16 mouse cellular contexts compared by ENCODE assay signal in the genomic region with DNA sequence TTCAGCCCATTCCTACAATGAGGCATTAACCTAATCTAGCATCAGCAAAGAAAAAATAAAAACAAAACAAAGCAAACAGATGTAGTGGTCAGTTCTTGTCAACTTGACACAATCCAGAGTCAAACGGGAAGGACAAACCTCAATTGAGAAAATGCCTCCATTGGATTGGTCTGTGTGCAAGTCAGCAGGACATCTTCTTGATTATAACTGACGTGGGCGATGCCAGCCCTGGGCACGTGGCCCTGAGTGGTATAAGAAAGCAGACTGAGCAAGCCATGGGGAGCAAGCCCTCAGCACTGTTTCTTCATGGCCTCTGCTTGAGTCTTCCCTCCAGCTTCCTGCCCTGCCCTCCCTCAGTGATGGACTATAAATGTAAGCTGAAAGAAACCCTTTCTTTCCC. TPM values are rescaled to one million over a fixed set of nuclear protein-coding genes. Genes with fewer than 3 reads are reported as not detected.
DNase-seq lines count a peak whose midpoint lies in the region; ATAC-seq lines count a peak whose summit lies in the region.
"Had no signal": no experiment of that assay in that cellular context is flagged by ENCODE, and none has a peak within 500 bp of the region (broad histone marks: within the 10 kb centered on the region; RNA-seq: fewer than 3 reads in every experiment).

No protein-coding gene starts in this region.

- H3K9ac ChIP-seq in forebrain, embryonic 12.5 days, result no peak overlapping the region
- no peak overlapping the region for H3K9ac ChIP-seq in forebrain, embryonic 15.5 days (replicated peaks)
- H3K9ac ChIP-seq in limb, embryonic 12.5 days (replicated peaks), result no peak overlapping the region
- H3K9ac ChIP-seq in limb, embryonic 13.5 days, result no peak overlapping the region
- H3K9ac ChIP-seq: embryonic facial prominence, embryonic 15.5 days; liver, embryonic 14.5 days; midbrain, embryonic 13.5 days had no signal

- H3K27me3 ChIP-seq in forebrain, embryonic 12.5 days, result peaks cover 5% of the 10 kb centered on the region; the same call in 1 of the 2 replicates
- no peaks in the 10 kb centered on the region for H3K27me3 ChIP-seq in forebrain, embryonic 15.5 days
- peaks cover 5% of the 10 kb centered on the region; the same call in 1 of the 2 replicates for H3K27me3 ChIP-seq in limb, embryonic 12.5 days
- peaks cover 16% of the 10 kb centered on the region; the same call in 1 of the 2 replicates for H3K27me3 ChIP-seq in limb, embryonic 10.5 days (ENCODE audit: low read depth, poor library complexity, severe bottlenecking)
- 0 out of 2 replicates have a peak, but pooled peaks cover 12% of the 10 kb centered on the region for H3K27me3 ChIP-seq in limb, embryonic 13.5 days

- ATAC-seq in forebrain, embryonic 12.5 days (ENCODE audit: low FRiP score), result no peak
- no peak for ATAC-seq in forebrain, embryonic 15.5 days (replicated peaks)
- no peak for ATAC-seq in limb, embryonic 12.5 days (ENCODE audit: insufficient number of reproducible peaks, insufficient read depth, low FRiP score, low TSS enrichment, low read depth)
- no peak for ATAC-seq in limb, embryonic 13.5 days (ENCODE audit: low FRiP score, low read depth)

- DNase-seq in limb, embryonic 10.5 days (ENCODE audit: low spot score), result no peak
- DNase-seq in ZHBTc4 (ENCODE audit: low read depth, low spot score), result peak; percentile 13
- no peak for DNase-seq in layer of hippocampus, postnatal 14 days (ENCODE audit: low spot score in 2 of 2)
- no peak for DNase-seq in cerebellum, adult 8-10 months

- no peak overlapping the region for H3K27ac ChIP-seq in forebrain, embryonic 12.5 days
- H3K27ac ChIP-seq in forebrain, embryonic 15.5 days (replicated peaks), result no peak overlapping the region
- no peak overlapping the region for H3K27ac ChIP-seq in limb, embryonic 12.5 days
- no peak overlapping the region for H3K27ac ChIP-seq in limb, embryonic 10.5 days
- H3K27ac ChIP-seq in limb, embryonic 13.5 days, result no peak overlapping the region
- H3K27ac ChIP-seq: embryonic facial prominence, embryonic 15.5 days; liver, embryonic 14.5 days; midbrain, embryonic 13.5 days had no signal

- WGBS in forebrain, embryonic 12.5 days, result 37% methylated on average over 4 of the region's 4 CpGs
- 39% methylated on average over 4 of the region's 4 CpGs for WGBS in forebrain, embryonic 15.5 days
- WGBS in limb, embryonic 12.5 days, result 51% methylated on average over 4 of the region's 4 CpGs
- WGBS in limb, embryonic 10.5 days, result 61% methylated on average over 4 of the region's 4 CpGs
- 52% methylated on average over 4 of the region's 4 CpGs for WGBS in limb, embryonic 13.5 days

- H3K4me3 ChIP-seq in forebrain, embryonic 12.5 days (replicated peaks), result no peak overlapping the region
- H3K4me3 ChIP-seq in forebrain, embryonic 15.5 days, result no peak overlapping the region
- no peak overlapping the region for H3K4me3 ChIP-seq in limb, embryonic 12.5 days (replicated peaks)
- H3K4me3 ChIP-seq in limb, embryonic 10.5 days, result no peak overlapping the region
- H3K4me3 ChIP-seq in limb, embryonic 13.5 days, result no peak overlapping the region
- H3K4me3 ChIP-seq: midbrain, embryonic 13.5 days had no signal

- no peaks in the 10 kb centered on the region for H3K9me3 ChIP-seq in forebrain, embryonic 12.5 days
- H3K9me3 ChIP-seq in forebrain, embryonic 15.5 days, result no peaks in the 10 kb centered on the region
- H3K9me3 ChIP-seq in limb, embryonic 12.5 days, result no peaks in the 10 kb centered on the region
- H3K9me3 ChIP-seq in limb, embryonic 10.5 days (replicated peaks), result no peaks in the 10 kb centered on the region
- H3K9me3 ChIP-seq in limb, embryonic 13.5 days, result no peaks in the 10 kb centered on the region
- H3K9me3 ChIP-seq: embryonic facial prominence, embryonic 15.5 days; midbrain, embryonic 13.5 days had no signal

- H3K4me1 ChIP-seq in forebrain, embryonic 12.5 days, result 0 out of 2 replicates have a peak, but pooled peaks cover 5% of the 10 kb centered on the region
- H3K4me1 ChIP-seq in forebrain, embryonic 15.5 days, result no peaks in the 10 kb centered on the region; the same call in 1 of the 2 replicates
- peaks cover 12% of the 10 kb centered on the region; the same call in 1 of the 2 replicates for H3K4me1 ChIP-seq in limb, embryonic 12.5 days (replicated peaks)
- peaks cover 11% of the 10 kb centered on the region; the same call in 1 of the 2 replicates for H3K4me1 ChIP-seq in limb, embryonic 10.5 days
- H3K4me1 ChIP-seq in limb, embryonic 13.5 days, result peaks cover 6% of the 10 kb centered on the region

- H3K36me3 ChIP-seq in forebrain, embryonic 12.5 days (replicated peaks), result no peaks in the 10 kb centered on the region
- no peaks in the 10 kb centered on the region for H3K36me3 ChIP-seq in forebrain, embryonic 15.5 days
- H3K36me3 ChIP-seq in limb, embryonic 12.5 days, result no peaks in the 10 kb centered on the region
- H3K36me3 ChIP-seq in limb, embryonic 10.5 days, result no peaks in the 10 kb centered on the region
- no peaks in the 10 kb centered on the region for H3K36me3 ChIP-seq in limb, embryonic 13.5 days
- H3K36me3 ChIP-seq: embryonic facial prominence, embryonic 15.5 days; midbrain, embryonic 13.5 days had no signal

- peak overlapping the region; percentile 13; the same call in 1 of the 2 replicates for H3K4me2 ChIP-seq in forebrain, embryonic 12.5 days
- H3K4me2 ChIP-seq in forebrain, embryonic 15.5 days (replicated peaks), result no peak overlapping the region
- peak overlapping the region; percentile 43; the same call in 1 of the 2 replicates for H3K4me2 ChIP-seq in limb, embryonic 12.5 days
- peak overlapping the region; percentile 19; the same call in 1 of the 2 replicates for H3K4me2 ChIP-seq in limb, embryonic 13.5 days (replicated peaks)

RNA-seq across cellular contexts. Expression of gene Txnip, which starts 10.9 kb away (rescaled TPM):
- 40.4 and 40.8 TPM in 2 replicates for polyA plus RNA-seq in forebrain, embryonic 12.5 days (2016; fragmentation: Nextera tagmentation; extraction: Ambion mirVana)
- polyA plus RNA-seq in forebrain, embryonic 15.5 days (2015; fragmentation: Nextera tagmentation; extraction: Ambion mirVana), result 68.4 and 69.3 TPM in 2 replicates
- 68.2 and 70.9 TPM in 2 replicates for polyA plus RNA-seq in limb, embryonic 12.5 days (2016; fragmentation: Nextera tagmentation; extraction: Ambion mirVana)
- 28.5 and 43.4 TPM in 2 replicates for polyA plus RNA-seq in limb, embryonic 10.5 days (2016; fragmentation: Nextera tagmentation; extraction: Ambion mirVana)
- 103 and 105 TPM in 2 replicates for polyA plus RNA-seq in limb, embryonic 13.5 days (2015; fragmentation: Nextera tagmentation; extraction: Ambion mirVana)
- total RNA-seq in layer of hippocampus, postnatal 14 days (2021), result 10 to 100 TPM; 48.3 to 49.8 TPM

RNA-seq across cellular contexts. Expression of gene Hfe2, which starts 21.9 kb away (rescaled TPM):
- polyA plus RNA-seq in forebrain, embryonic 12.5 days (2016; fragmentation: Nextera tagmentation; extraction: Ambion mirVana), result 0.54 and 0.84 TPM in 2 replicates
- polyA plus RNA-seq in forebrain, embryonic 15.5 days (2015; fragmentation: Nextera tagmentation; extraction: Ambion mirVana), result 0.43 and 0.82 TPM in 2 replicates
- 7.8 and 8.5 TPM in 2 replicates for polyA plus RNA-seq in limb, embryonic 12.5 days (2016; fragmentation: Nextera tagmentation; extraction: Ambion mirVana)
- 0.58 and 0.84 TPM in 2 replicates for polyA plus RNA-seq in limb, embryonic 10.5 days (2016; fragmentation: Nextera tagmentation; extraction: Ambion mirVana)
- 10.3 and 10.6 TPM in 2 replicates for polyA plus RNA-seq in limb, embryonic 13.5 days (2015; fragmentation: Nextera tagmentation; extraction: Ambion mirVana)
- under 1 TPM in 1 of 2 experiments, not detected in 1; 0.16 TPM for total RNA-seq in layer of hippocampus, postnatal 14 days (2021)
- total RNA-seq: adrenal gland, postnatal 25 days had no signal

RNA-seq across cellular contexts. Expression of gene Gm16253, which starts 29.9 kb away (rescaled TPM):
- polyA plus RNA-seq in forebrain, embryonic 12.5 days (2016; fragmentation: Nextera tagmentation; extraction: Ambion mirVana), result 1.3 and 1.7 TPM in 2 replicates
- polyA plus RNA-seq in forebrain, embryonic 15.5 days (2015; fragmentation: Nextera tagmentation; extraction: Ambion mirVana), result 0.92 and 2.0 TPM in 2 replicates
- polyA plus RNA-seq in limb, embryonic 12.5 days (2016; fragmentation: Nextera tagmentation; extraction: Ambion mirVana), result 0.72 and 1.5 TPM in 2 replicates
- polyA plus RNA-seq in limb, embryonic 10.5 days (2016; fragmentation: Nextera tagmentation; extraction: Ambion mirVana), result 0.60 and 2.0 TPM in 2 replicates
- polyA plus RNA-seq in limb, embryonic 13.5 days (2015; fragmentation: Nextera tagmentation; extraction: Ambion mirVana), result 1.3 and 1.5 TPM in 2 replicates
- not detected for total RNA-seq in layer of hippocampus, postnatal 14 days (2021)
- total RNA-seq: adrenal gland, postnatal 25 days; layer of hippocampus, adult 18-20 months; left cerebral cortex, postnatal 25 days had no signal
- polyA plus RNA-seq: frontal cortex, adult 2 months; liver, embryonic 14.5 days; urinary bladder, adult 2 months had no signal

RNA-seq across cellular contexts. Expression of gene Polr3gl, which starts 47.1 kb away (rescaled TPM):
- 40.1 and 40.7 TPM in 2 replicates for polyA plus RNA-seq in forebrain, embryonic 12.5 days (2016; fragmentation: Nextera tagmentation; extraction: Ambion mirVana)
- 42.4 and 45.3 TPM in 2 replicates for polyA plus RNA-seq in forebrain, embryonic 15.5 days (2015; fragmentation: Nextera tagmentation; extraction: Ambion mirVana)
- 48.5 and 50.4 TPM in 2 replicates for polyA plus RNA-seq in limb, embryonic 12.5 days (2016; fragmentation: Nextera tagmentation; extraction: Ambion mirVana)
- polyA plus RNA-seq in limb, embryonic 10.5 days (2016; fragmentation: Nextera tagmentation; extraction: Ambion mirVana), result 27.2 and 42.1 TPM in 2 replicates
- polyA plus RNA-seq in limb, embryonic 13.5 days (2015; fragmentation: Nextera tagmentation; extraction: Ambion mirVana), result 48.8 and 55.6 TPM in 2 replicates
- 10 to 100 TPM; 26.7 to 29.7 TPM for total RNA-seq in layer of hippocampus, postnatal 14 days (2021)

RNA-seq across cellular contexts. Expression of gene Ankrd34a, which starts 49.6 kb away (rescaled TPM):
- polyA plus RNA-seq in forebrain, embryonic 12.5 days (2016; fragmentation: Nextera tagmentation; extraction: Ambion mirVana), result 4.0 and 4.4 TPM in 2 replicates
- 12.5 and 13.4 TPM in 2 replicates for polyA plus RNA-seq in forebrain, embryonic 15.5 days (2015; fragmentation: Nextera tagmentation; extraction: Ambion mirVana)
- polyA plus RNA-seq in limb, embryonic 12.5 days (2016; fragmentation: Nextera tagmentation; extraction: Ambion mirVana), result 1.5 and 2.2 TPM in 2 replicates
- polyA plus RNA-seq in limb, embryonic 10.5 days (2016; fragmentation: Nextera tagmentation; extraction: Ambion mirVana), result 0.73 and 0.96 TPM in 2 replicates
- 3.0 and 3.1 TPM in 2 replicates for polyA plus RNA-seq in limb, embryonic 13.5 days (2015; fragmentation: Nextera tagmentation; extraction: Ambion mirVana)
- 10 to 100 TPM; 45.9 to 51.8 TPM for total RNA-seq in layer of hippocampus, postnatal 14 days (2021)
